Mouse (Mus musculus) hindbrain, embryonic 16.5 days (tissue): ENCODE results near the gene Rtl6. TPM values are rescaled to one million over a fixed set of nuclear protein-coding genes. Genes with fewer than 3 reads are reported as not detected.

Experiments used
- ATAC-seq: fragments of 200-750 bp; cut with Nextera tagmentation; 2 replicates; pipeline ENCODE4 v1.8.0; 2017; ENCODE audit warnings: moderate TSS enrichment, moderate library complexity
- H3K27ac ChIP-seq: fragments of 300-500 bp; sonication (generic); 2 replicates; pipeline ENCODE4 v1.5.1; 2014; ENCODE audit warnings: low read depth, mild to moderate bottlenecking, control low read depth, low read length, moderate library complexity
- H3K27me3 ChIP-seq: fragments of 300-500 bp; sonication (generic); replicated peaks from 2 replicates; pipeline ENCODE4 v1.6.1; 2014; ENCODE audit warnings: low read length; ENCODE audit not compliant: control insufficient read depth, insufficient read depth
- H3K36me3 ChIP-seq: fragments of 300-500 bp; sonication (generic); 2 replicates; pipeline ENCODE4 v1.6.1; 2014; ENCODE audit warnings: mild to moderate bottlenecking, low read length, moderate library complexity, mixed read lengths; ENCODE audit not compliant: control insufficient read depth, insufficient read depth
- H3K4me1 ChIP-seq: fragments of 300-500 bp; sonication (generic); 2 replicates; pipeline ENCODE4 v1.6.1; 2014; ENCODE audit warnings: low read depth, low read length; ENCODE audit not compliant: control insufficient read depth, insufficient read depth
- H3K4me2 ChIP-seq: fragments of 300-500 bp; sonication (generic); 2 replicates; pipeline ENCODE4 v1.6.1; 2014; ENCODE audit warnings: mild to moderate bottlenecking, low read length, control low read depth, moderate library complexity
- H3K4me3 ChIP-seq: fragments of 300-500 bp; sonication (generic); 2 replicates; pipeline ENCODE4 v1.5.1; 2014; ENCODE audit warnings: mild to moderate bottlenecking, low read length, control low read depth, moderate library complexity
- H3K9ac ChIP-seq: fragments of 300-500 bp; sonication (generic); 2 replicates; pipeline ENCODE4 v1.6.1; 2014; ENCODE audit warnings: low read depth, mild to moderate bottlenecking, control low read depth, low read length, moderate library complexity
- H3K9me3 ChIP-seq: fragments of 300-500 bp; sonication (generic); 2 replicates; pipeline ENCODE4 v1.6.1; 2014; ENCODE audit warnings: mild to moderate bottlenecking, low read length, moderate library complexity; ENCODE audit not compliant: control insufficient read depth
- WGBS: fragments of 180-500 bp; shearing (Covaris S2); extraction: QIAGEN DNeasy Blood & Tissue Kit; methylation state at CpG from one replicate; pipeline ENCODE4 v1.1.7; 2014; 5-methylcytosine and 5-hydroxymethylcytosine counted together
- polyA plus RNA-seq: library from polyadenylated mRNA; unstranded; fragments of >200 nt; fragmentation: Nextera tagmentation; extraction: Ambion mirVana; gene quantifications from 2 replicates; pipeline ENCODE4 v1.2.1, GENCODE M21; 2015

The Rtl6 gene
- polyA plus RNA-seq, 1 experiment from 2014 or later = 54.8 TPM

GRCm38 (mm10) chr15:84526921-84527320 lies 30.7 kb downstream of the Rtl6 start:
- peak; percentile 80 for ATAC-seq
- H3K27ac ChIP-seq = no peak overlapping the region

GRCm38 (mm10) chr15:84525222-84525883 lies 32.3 kb downstream of the Rtl6 start:
- Histone ChIP-seq H3K36me3 (no peaks in the 10 kb centered on the region), H3K9me3 (no peaks in the 10 kb centered on the region), H3K4me3 (no peak overlapping the region), H3K4me1 (peaks cover 8% of the 10 kb centered on the region), H3K4me2 (no peak overlapping the region), H3K9ac (no peak overlapping the region), H3K27me3 (peaks cover 5% of the 10 kb centered on the region; the same call in 1 of the 2 replicates), H3K27ac (no peak overlapping the region)
- WGBS = 52% methylated on average over 5 of the region's 5 CpGs
- no peak for ATAC-seq

More at GRCm38 (mm10) chr15:84526921-84527320, 30.7 kb downstream of the Rtl6 start:
- Histone ChIP-seq H3K36me3 (no peaks in the 10 kb centered on the region), H3K4me3 (no peak overlapping the region), H3K9me3 (no peaks in the 10 kb centered on the region), H3K4me1 (peaks cover 12% of the 10 kb centered on the region), H3K27me3 (peaks cover 5% of the 10 kb centered on the region; the same call in 1 of the 2 replicates), H3K4me2 (no peak overlapping the region), H3K9ac (no peak overlapping the region)
- 24% methylated on average over 14 of the region's 14 CpGs for WGBS

GRCm38 (mm10) chr15:84522953-84523689 lies 34.5 kb downstream of the Rtl6 start:
- Histone ChIP-seq H3K9ac (no peak overlapping the region), H3K27ac (no peak overlapping the region), H3K36me3 (no peaks in the 10 kb centered on the region), H3K27me3 (peaks cover 5% of the 10 kb centered on the region; the same call in 1 of the 2 replicates), H3K4me3 (no peak overlapping the region), H3K4me1 (peaks cover 12% of the 10 kb centered on the region), H3K4me2 (no peak overlapping the region), H3K9me3 (no peaks in the 10 kb centered on the region)
- WGBS = 94% methylated on average over 8 of the region's 8 CpGs
- no peak for ATAC-seq

- Histone ChIP-seq H3K36me3 (no peaks in the 10 kb centered on the region), H3K4me3 (no peak overlapping the region), H3K27me3 (peaks cover 5% of the 10 kb centered on the region; the same call in 1 of the 2 replicates), H3K9ac (no peak overlapping the region), H3K27ac (no peak overlapping the region), H3K9me3 (no peaks in the 10 kb centered on the region), H3K4me1 (peaks cover 5% of the 10 kb centered on the region; the same call in 1 of the 2 replicates), H3K4me2 (no peak overlapping the region)
- no peak for ATAC-seq
- WGBS = 69% methylated on average over 4 of the region's 4 CpGs
These were observed 36.1 kb downstream of the Rtl6 start for GRCm38 (mm10) chr15:84521486-84521885.

GRCm38 (mm10) chr15:84518540-84518939 lies 39.1 kb downstream of the Rtl6 start:
- Histone ChIP-seq H3K4me1 (peaks cover 5% of the 10 kb centered on the region), H3K4me2 (no peak overlapping the region), H3K9ac (no peak overlapping the region), H3K36me3 (no peaks in the 10 kb centered on the region), H3K27me3 (no peaks in the 10 kb centered on the region; the same call in 1 of the 2 replicates), H3K9me3 (no peaks in the 10 kb centered on the region), H3K4me3 (no peak overlapping the region), H3K27ac (no peak overlapping the region)
- WGBS = 33% methylated on average over 8 of the region's 8 CpGs
- ATAC-seq = no peak

- 40% methylated on average over 5 of the region's 5 CpGs for WGBS
- H3K9ac ChIP-seq = no peak overlapping the region
- no peak for ATAC-seq
- peaks cover 18% of the 10 kb centered on the region for H3K4me1 ChIP-seq
- 0 out of 2 replicates have a peak, but pooled peaks cover 3% of the 10 kb centered on the region for H3K9me3 ChIP-seq
- no peak overlapping the region for H3K4me2 ChIP-seq
- H3K4me3 ChIP-seq = no peak overlapping the region
- no peak overlapping the region for H3K27ac ChIP-seq
- no peaks in the 10 kb centered on the region; the same call in 1 of the 2 replicates for H3K27me3 ChIP-seq
- no peaks in the 10 kb centered on the region for H3K36me3 ChIP-seq
These were observed 44.9 kb downstream of the Rtl6 start for GRCm38 (mm10) chr15:84512626-84513296.

GRCm38 (mm10) chr15:84509981-84510380 lies 47.6 kb downstream of the Rtl6 start:
- no peak for ATAC-seq
- Histone ChIP-seq H3K9me3 (0 out of 2 replicates have a peak, but pooled peaks cover 3% of the 10 kb centered on the region), H3K9ac (no peak overlapping the region), H3K4me2 (no peak overlapping the region), H3K27ac (no peak overlapping the region), H3K4me1 (peaks cover 20% of the 10 kb centered on the region), H3K4me3 (no peak overlapping the region), H3K27me3 (no peaks in the 10 kb centered on the region; the same call in 1 of the 2 replicates), H3K36me3 (no peaks in the 10 kb centered on the region)
- WGBS = 50% methylated on average over 16 of the region's 16 CpGs

GRCm38 (mm10) chr15:84509161-84509560 lies 48.5 kb downstream of the Rtl6 start:
- H3K36me3 ChIP-seq = no peaks in the 10 kb centered on the region
- no peak overlapping the region for H3K27ac ChIP-seq
- H3K4me1 ChIP-seq = peaks cover 25% of the 10 kb centered on the region
- no peak overlapping the region for H3K9ac ChIP-seq
- H3K4me3 ChIP-seq = no peak overlapping the region
- no peak for ATAC-seq
- no peaks in the 10 kb centered on the region; the same call in 1 of the 2 replicates for H3K27me3 ChIP-seq
- 0 out of 2 replicates have a peak, but pooled peaks cover 3% of the 10 kb centered on the region for H3K9me3 ChIP-seq
- H3K4me2 ChIP-seq = no peak overlapping the region
- 44% methylated on average over 5 of the region's 5 CpGs for WGBS

- no peaks in the 10 kb centered on the region for H3K36me3 ChIP-seq
- H3K27ac ChIP-seq = no peak overlapping the region
- WGBS = 66% methylated on average over 10 of the region's 10 CpGs
- H3K9me3 ChIP-seq = no peaks in the 10 kb centered on the region
- H3K4me1 ChIP-seq = peaks cover 25% of the 10 kb centered on the region
- no peaks in the 10 kb centered on the region; the same call in 1 of the 2 replicates for H3K27me3 ChIP-seq
- H3K9ac ChIP-seq = no peak overlapping the region
- H3K4me2 ChIP-seq = no peak overlapping the region
- no peak for ATAC-seq
- no peak overlapping the region for H3K4me3 ChIP-seq
These were observed 51.6 kb downstream of the Rtl6 start for GRCm38 (mm10) chr15:84506026-84506425.
